Mouse (Mus musculus) spleen, adult 2 months (tissue): ENCODE data around the gene Misp.

Source experiments
- CTCF ChIP-seq: fragments of 200-500 bp; IDR thresholded peaks from 2 replicates; pipeline ENCODE4 v1.5.1; 2011; ENCODE audit warnings: mild to moderate bottlenecking, inconsistent platforms; ENCODE audit not compliant: insufficient read depth, insufficient read length, insufficient replicate concordance; ENCODE audit errors: extremely low read depth
- POLR2A ChIP-seq: fragments of 200-500 bp; IDR thresholded peaks from 2 replicates; pipeline ENCODE4 v1.6.1; 2011; ENCODE audit warnings: low read depth, low read length, inconsistent platforms

DNA sequence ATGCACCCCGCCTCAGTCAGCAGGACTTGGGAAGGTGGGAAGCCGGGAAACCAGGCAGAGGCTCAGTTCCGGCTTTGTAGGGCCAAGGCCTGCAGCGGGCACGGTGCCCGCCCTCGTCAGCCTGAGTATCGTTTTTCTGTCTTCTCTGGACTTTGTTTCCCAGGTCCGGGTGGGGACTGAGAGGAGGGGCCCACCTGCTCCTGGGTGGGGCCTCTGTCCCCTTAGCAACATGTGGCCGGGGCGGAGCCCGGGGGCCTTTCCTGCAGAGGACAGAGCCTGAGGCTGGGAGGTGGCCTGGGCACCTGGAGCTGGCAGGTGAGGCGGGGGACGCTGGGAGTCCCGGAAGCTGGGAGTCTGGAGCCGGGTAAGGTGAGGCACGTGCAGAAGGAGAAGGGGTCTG lies 1.6 kb downstream of the Misp start:
- TF ChIP-seq CTCF = no peak
- no peak for TF ChIP-seq POLR2A
